Comparison of ENCODE assay signal across 8 mouse cellular contexts in the genomic region with DNA sequence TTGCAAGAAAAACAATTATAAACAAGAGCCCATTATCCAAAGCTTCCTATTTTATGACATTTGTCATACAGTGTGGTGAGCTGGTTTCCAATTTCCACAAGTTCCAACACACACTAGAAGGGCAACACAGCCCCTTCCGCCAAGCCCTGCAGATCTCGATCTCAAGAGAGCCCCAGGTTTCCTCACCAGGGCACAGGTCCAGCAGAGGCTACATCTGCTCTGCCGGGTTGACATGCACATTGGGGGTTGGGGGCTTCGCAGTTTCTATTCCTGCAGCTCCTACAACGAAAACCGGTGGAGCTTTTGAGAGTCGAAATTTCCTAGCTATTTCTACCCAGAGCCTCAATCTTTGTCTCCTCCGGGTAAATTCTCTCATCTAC. TPM values are rescaled to one million over a fixed set of nuclear protein-coding genes. Genes with fewer than 3 reads are reported as not detected.
DNase-seq lines count a peak whose midpoint lies in the region; ATAC-seq and TF ChIP-seq lines count a peak whose summit lies in the region.

No protein-coding gene starts in this region.

- H3K4me3 ChIP-seq in C2C12 (ENCODE audit: insufficient read depth, poor library complexity, severe bottlenecking) (peak overlapping the region; percentile 42), macrophage (ENCODE audit: inconsistent target) (peak overlapping the region; percentile 95)
- H3K4me3 ChIP-seq in heart, embryonic 12.5 days = peak overlapping the region; percentile 84

- no peaks in the 10 kb centered on the region for H3K27me3 ChIP-seq in C2C12 (ENCODE audit: control insufficient read depth, insufficient read depth, insufficient read length)
- no peaks in the 10 kb centered on the region for H3K27me3 ChIP-seq in heart, embryonic 12.5 days (replicated peaks)

- no peak for TF ChIP-seq CTCF in C2C12 (IDR thresholded peaks at IDR 0.05; ENCODE audit: control insufficient read depth, insufficient read depth, insufficient read length)

- peak overlapping the region; percentile 93 for H3K27ac ChIP-seq in heart, embryonic 12.5 days (ENCODE audit: poor library complexity, severe bottlenecking)
- H3K27ac ChIP-seq in macrophage = peak overlapping the region; percentile 62

- ATAC-seq in CD4-positive, CD25-positive, alpha-beta regulatory T cell, adult 4 months = no peak
- no peak for ATAC-seq in heart, embryonic 12.5 days (ENCODE audit: insufficient number of reproducible peaks, low FRiP score)

- peaks cover 23% of the 10 kb centered on the region for H3K4me1 ChIP-seq in heart, embryonic 12.5 days (replicated peaks)

- H3K36me3 ChIP-seq in C2C12 (ENCODE audit: control insufficient read depth, insufficient read depth) (no peaks in the 10 kb centered on the region), macrophage (ENCODE audit: inconsistent target) (no peaks in the 10 kb centered on the region)
- H3K36me3 ChIP-seq in heart, embryonic 12.5 days = no peaks in the 10 kb centered on the region

- no peaks in the 10 kb centered on the region for H3K79me2 ChIP-seq in C2C12 (ENCODE audit: control insufficient read depth, insufficient read depth)
- peaks cover 57% of the 10 kb centered on the region for H3K79me2 ChIP-seq in macrophage (ENCODE audit: inconsistent target)

- 2% methylated on average over 8 of the region's 8 CpGs for WGBS in heart, embryonic 12.5 days
- 0% methylated on average over 8 of the region's 8 CpGs for WGBS in macrophage (ENCODE audit: missing documents)

- H3K79me3 ChIP-seq in C2C12 (ENCODE audit: low read depth) = no peaks in the 10 kb centered on the region

- peak overlapping the region; percentile 78 for H3K4me2 ChIP-seq in heart, embryonic 12.5 days

- H3ac ChIP-seq in C2C12 (ENCODE audit: control insufficient read depth, insufficient read length, low read depth) = peak overlapping the region; percentile 19

- H3K9ac ChIP-seq in heart, embryonic 12.5 days = peak overlapping the region; percentile 86

- peak; percentile 17 for DNase-seq in CD4-positive, CD25-positive, alpha-beta regulatory T cell, adult 2 months (ENCODE audit: low read depth, low spot score)
- peak; percentile 47 to 64 for DNase-seq in cerebellum, postnatal 25 days
- peak; percentile 51 for DNase-seq in kidney, postnatal 10 days
- peak; percentile 9 for DNase-seq in testis, postnatal 14 days (ENCODE audit: low spot score)

- H3K9me3 ChIP-seq in heart, embryonic 12.5 days (replicated peaks) = no peaks in the 10 kb centered on the region

TF ChIP-seq in C2C12, 6 proteins besides CTCF, POLR2A, EP300 and RAD21:
- TF ChIP-seq CEBPB (IDR thresholded peaks at IDR 0.05; ENCODE audit: low read depth) (no peak), MAX (IDR thresholded peaks at IDR 0.05) (no peak), USF1 (IDR thresholded peaks at IDR 0.05; ENCODE audit: low read depth) (no peak), MYOD1 (IDR thresholded peaks at IDR 0.05; ENCODE audit: control insufficient read depth, insufficient read length, low read depth) (no peak), MYOG (IDR thresholded peaks at IDR 0.05; ENCODE audit: control insufficient read depth, extremely low read depth, insufficient read length) (no peak)

RNA-seq across cellular contexts. Expression of gene Ppm1k, which starts 1.0 kb away (rescaled TPM):
- polyA plus RNA-seq in CD4-positive, CD25-positive, alpha-beta regulatory T cell, adult 4 months (2017; shearing (Covaris generic)) = 10 to 100 TPM; 22.8 to 27.0 TPM
- polyA plus RNA-seq in C2C12 (2012; fragmentation: generic; extraction: Trizol) = 0.15 TPM
- polyA plus RNA-seq in heart, embryonic 12.5 days (2016; fragmentation: Nextera tagmentation; extraction: Ambion mirVana) = 15.5 and 16.6 TPM in 2 replicates
- 100 to 1,000 TPM in 1 of 26 experiments, 10 to 100 TPM in 24, 1 to 10 TPM in 1; 7.8 to 227 (median 21.6) TPM for total RNA-seq in macrophage (2018; cell fraction: chromatin; rRNA removed)
- total RNA-seq in macrophage (2018; cell fraction: cytosol; rRNA removed) = 10 to 100 TPM in 20 of 26 experiments, 1 to 10 TPM in 6; 7.5 to 28.6 (median 13.6) TPM
- total RNA-seq in macrophage (2018; cell fraction: nucleus; rRNA removed) = 100 to 1,000 TPM in 1 of 26 experiments, 10 to 100 TPM in 24, 1 to 10 TPM in 1; 9.1 to 182 (median 26.6) TPM
- 2.7 to 9.6 TPM (median 5.5 TPM) in 3 replicates for polyA plus RNA-seq in macrophage (2018)

RNA-seq across cellular contexts. Expression of gene Herc6, which starts 46.6 kb away (rescaled TPM):
- 10 to 100 TPM; 30.8 to 34.1 TPM for polyA plus RNA-seq in CD4-positive, CD25-positive, alpha-beta regulatory T cell, adult 4 months (2017; shearing (Covaris generic))
- 1.4 TPM for polyA plus RNA-seq in C2C12 (2012; fragmentation: generic; extraction: Trizol)
- 5.3 and 5.8 TPM in 2 replicates for polyA plus RNA-seq in heart, embryonic 12.5 days (2016; fragmentation: Nextera tagmentation; extraction: Ambion mirVana)
- 1,000 to 10,000 TPM in 15 of 26 experiments, 100 to 1,000 TPM in 11; 114 to 2,258 (median 1,059) TPM for total RNA-seq in macrophage (2018; cell fraction: chromatin; rRNA removed)
- total RNA-seq in macrophage (2018; cell fraction: cytosol; rRNA removed) = 100 to 1,000 TPM in 13 of 26 experiments, 10 to 100 TPM in 13; 29.2 to 260 (median 133) TPM
- 1,000 to 10,000 TPM in 2 of 26 experiments, 100 to 1,000 TPM in 23, 10 to 100 TPM in 1; 85.8 to 1,685 (median 611) TPM for total RNA-seq in macrophage (2018; cell fraction: nucleus; rRNA removed)
- polyA plus RNA-seq in macrophage (2018) = 21.4 to 62.2 TPM (median 23.5 TPM) in 3 replicates

Comparison
In these comparisons a context has a peak if more than half of its experiments do, and no peak if none do; other contexts are left out.
1. H3K4me3 ChIP-seq: peak in every context shown above with its lines; median percentile 95 in macrophage; 84 in heart, embryonic 12.5 days; 42 in C2C12.